9 mouse cellular contexts compared by ENCODE assay signal in the genomic region with DNA sequence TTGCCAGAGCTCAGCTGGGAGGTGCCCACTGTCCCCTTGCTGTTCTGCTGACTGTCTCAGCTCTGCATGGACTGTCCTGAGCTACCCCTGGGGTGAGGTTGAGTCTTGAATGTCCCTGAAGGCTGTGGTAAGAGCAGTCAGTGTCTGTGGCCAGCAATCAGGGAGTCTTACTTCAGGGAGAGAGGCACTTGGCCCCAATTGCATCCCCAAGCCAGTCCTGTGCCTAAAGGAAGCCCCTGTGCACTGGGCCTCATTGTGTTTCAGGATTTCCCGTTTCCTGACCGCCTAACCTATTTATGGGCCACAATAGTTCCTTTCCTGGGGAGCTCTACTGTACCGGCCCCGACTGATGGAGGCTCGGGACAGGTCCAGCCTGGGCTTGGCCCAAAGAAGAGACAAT. TPM values are rescaled to one million over a fixed set of nuclear protein-coding genes. Genes with fewer than 3 reads are reported as not detected.
DNase-seq lines count a peak whose midpoint lies in the region; ATAC-seq and TF ChIP-seq lines count a peak whose summit lies in the region.
"Had no signal": no experiment of that assay in that cellular context is flagged by ENCODE, and none has a peak within 500 bp of the region (broad histone marks: within the 10 kb centered on the region; RNA-seq: fewer than 3 reads in every experiment).

No protein-coding gene starts in this region.

- no peak for ATAC-seq in hindbrain, embryonic 12.5 days (ENCODE audit: low FRiP score)
- ATAC-seq in hindbrain, postnatal 0 days, result no peak
- ATAC-seq in intestine, embryonic 15.5 days, result no peak
- ATAC-seq in lung, embryonic 16.5 days (ENCODE audit: low read depth), result peak; percentile 68
- no peak for ATAC-seq in CD4-positive, CD25-positive, alpha-beta regulatory T cell, adult 4 months

- H3K4me3 ChIP-seq in hindbrain, embryonic 12.5 days, result no peak overlapping the region
- H3K4me3 ChIP-seq in hindbrain, postnatal 0 days (ENCODE audit: low read length), result no peak overlapping the region
- no peak overlapping the region for H3K4me3 ChIP-seq in intestine, embryonic 15.5 days (replicated peaks)
- no peak overlapping the region for H3K4me3 ChIP-seq in lung, embryonic 16.5 days (ENCODE audit: low read length)

- H3K36me3 ChIP-seq in hindbrain, embryonic 12.5 days, result no peaks in the 10 kb centered on the region
- no peaks in the 10 kb centered on the region for H3K36me3 ChIP-seq in hindbrain, postnatal 0 days (ENCODE audit: insufficient read depth, low read length)
- no peaks in the 10 kb centered on the region for H3K36me3 ChIP-seq in intestine, embryonic 15.5 days
- no peaks in the 10 kb centered on the region for H3K36me3 ChIP-seq in lung, embryonic 16.5 days (ENCODE audit: control insufficient read depth, insufficient read depth, low read length)

- H3K27ac ChIP-seq in hindbrain, embryonic 12.5 days, result peak overlapping the region; percentile 23; the same call in 1 of the 2 replicates
- H3K27ac ChIP-seq in hindbrain, postnatal 0 days, result no peak overlapping the region
- H3K27ac ChIP-seq in intestine, embryonic 15.5 days, result peak overlapping the region; percentile 44
- H3K27ac ChIP-seq in lung, embryonic 16.5 days (ENCODE audit: low read length), result peak overlapping the region; percentile 92

- WGBS in hindbrain, embryonic 12.5 days, result 75% methylated on average over 5 of the region's 5 CpGs
- 76% methylated on average over 5 of the region's 5 CpGs for WGBS in hindbrain, postnatal 0 days
- WGBS in intestine, embryonic 15.5 days, result 78% methylated on average over 5 of the region's 5 CpGs
- WGBS in lung, embryonic 16.5 days, result 59% methylated on average over 5 of the region's 5 CpGs

- peaks cover 14% of the 10 kb centered on the region for H3K4me1 ChIP-seq in hindbrain, embryonic 12.5 days
- H3K4me1 ChIP-seq in hindbrain, postnatal 0 days (ENCODE audit: insufficient read depth, low read length), result no peaks in the 10 kb centered on the region
- H3K4me1 ChIP-seq in intestine, embryonic 15.5 days (replicated peaks), result peaks cover 20% of the 10 kb centered on the region
- peaks cover 20% of the 10 kb centered on the region for H3K4me1 ChIP-seq in lung, embryonic 16.5 days (replicated peaks; ENCODE audit: control insufficient read depth, insufficient read depth, low read length)

- H3K4me2 ChIP-seq in hindbrain, embryonic 12.5 days (replicated peaks), result no peak overlapping the region
- H3K4me2 ChIP-seq in hindbrain, postnatal 0 days (ENCODE audit: low read depth, low read length), result no peak overlapping the region
- H3K4me2 ChIP-seq in intestine, embryonic 15.5 days (replicated peaks), result no peak overlapping the region
- H3K4me2 ChIP-seq in lung, embryonic 16.5 days (ENCODE audit: low read depth, low read length), result no peak overlapping the region

- H3K9ac ChIP-seq in hindbrain, embryonic 12.5 days, result no peak overlapping the region
- no peak overlapping the region for H3K9ac ChIP-seq in hindbrain, postnatal 0 days (replicated peaks; ENCODE audit: low read length)
- H3K9ac ChIP-seq in intestine, embryonic 15.5 days, result no peak overlapping the region
- peak overlapping the region; percentile 30; the same call in 1 of the 2 replicates for H3K9ac ChIP-seq in lung, embryonic 16.5 days (ENCODE audit: low read length)

- no peak for DNase-seq in hindbrain, postnatal 0 days (ENCODE audit: low spot score)
- DNase-seq in heart, adult 18-20 months, result peak; percentile 43 to 84
- no peak for DNase-seq in gastrocnemius, adult 18-20 months (ENCODE audit: low spot score)
- no peak for DNase-seq in spleen, postnatal 4 days (ENCODE audit: low spot score in 2 of 2)
- DNase-seq: right cerebral cortex, postnatal 25 days had no signal

- no peaks in the 10 kb centered on the region for H3K9me3 ChIP-seq in hindbrain, embryonic 12.5 days (replicated peaks)
- H3K9me3 ChIP-seq in hindbrain, postnatal 0 days (ENCODE audit: low read length), result no peaks in the 10 kb centered on the region
- no peaks in the 10 kb centered on the region for H3K9me3 ChIP-seq in intestine, embryonic 15.5 days
- no peaks in the 10 kb centered on the region for H3K9me3 ChIP-seq in lung, embryonic 16.5 days (ENCODE audit: control insufficient read depth, low read length)

- no peaks in the 10 kb centered on the region for H3K27me3 ChIP-seq in hindbrain, embryonic 12.5 days
- H3K27me3 ChIP-seq in hindbrain, postnatal 0 days (ENCODE audit: insufficient read depth, low read length), result no peaks in the 10 kb centered on the region
- H3K27me3 ChIP-seq in intestine, embryonic 15.5 days (replicated peaks), result no peaks in the 10 kb centered on the region
- H3K27me3 ChIP-seq in lung, embryonic 16.5 days (ENCODE audit: control insufficient read depth, insufficient read depth, low read depth, low read length), result no peaks in the 10 kb centered on the region

- no peak for TF ChIP-seq CTCF in hindbrain, postnatal 0 days (IDR thresholded peaks at IDR 0.05; ENCODE audit: low read depth)

RNA-seq across cellular contexts. Expression of a gene that starts 40.5 kb away (rescaled TPM):
- 31.8 and 33.2 TPM in 2 replicates for polyA plus RNA-seq in hindbrain, embryonic 12.5 days (2016; fragmentation: Nextera tagmentation; extraction: Ambion mirVana)
- 72.9 and 80.6 TPM in 2 replicates for total RNA-seq in hindbrain, postnatal 0 days (2014; rRNA removed)
- polyA plus RNA-seq in hindbrain, postnatal 0 days (2015; fragmentation: Nextera tagmentation; extraction: Ambion mirVana), result 14.0 and 14.2 TPM in 2 replicates
- 10 to 100 TPM; 57.4 to 67.4 TPM for total RNA-seq in heart, adult 18-20 months (2021)
- 13.8 and 14.8 TPM in 2 replicates for polyA plus RNA-seq in intestine, embryonic 15.5 days (2015; fragmentation: Nextera tagmentation; extraction: Ambion mirVana)
- 13.1 and 14.1 TPM in 2 replicates for polyA plus RNA-seq in lung, embryonic 16.5 days (2015; fragmentation: Nextera tagmentation; extraction: Ambion mirVana)
- 1 to 10 TPM; 2.1 to 3.6 TPM for polyA plus RNA-seq in CD4-positive, CD25-positive, alpha-beta regulatory T cell, adult 4 months (2017; shearing (Covaris generic))
- total RNA-seq in gastrocnemius, adult 18-20 months (2021), result 10 to 100 TPM; 16.8 to 17.8 TPM

RNA-seq across cellular contexts. Expression of a gene that starts 42.1 kb away (rescaled TPM):
- polyA plus RNA-seq in hindbrain, embryonic 12.5 days (2016; fragmentation: Nextera tagmentation; extraction: Ambion mirVana), result 124 and 130 TPM in 2 replicates
- 72.3 and 74.5 TPM in 2 replicates for total RNA-seq in hindbrain, postnatal 0 days (2014; rRNA removed)
- polyA plus RNA-seq in hindbrain, postnatal 0 days (2015; fragmentation: Nextera tagmentation; extraction: Ambion mirVana), result 126 and 127 TPM in 2 replicates
- 10 to 100 TPM; 17.5 to 25.3 TPM for total RNA-seq in heart, adult 18-20 months (2021)
- polyA plus RNA-seq in intestine, embryonic 15.5 days (2015; fragmentation: Nextera tagmentation; extraction: Ambion mirVana), result 114 and 123 TPM in 2 replicates
- 149 and 156 TPM in 2 replicates for polyA plus RNA-seq in lung, embryonic 16.5 days (2015; fragmentation: Nextera tagmentation; extraction: Ambion mirVana)
- 10 to 100 TPM; 57.9 to 91.6 TPM for polyA plus RNA-seq in CD4-positive, CD25-positive, alpha-beta regulatory T cell, adult 4 months (2017; shearing (Covaris generic))
- total RNA-seq in gastrocnemius, adult 18-20 months (2021), result 1 to 10 TPM; 6.0 to 6.5 TPM

Comparison
In these comparisons a context has a peak if more than half of its experiments do, and no peak if none do; other contexts are left out.
1. DNase-seq: peak in heart, adult 18-20 months (2 of 2); none in hindbrain, postnatal 0 days (single experiment), gastrocnemius, adult 18-20 months (single experiment) and spleen, postnatal 4 days (0 of 2).